Mouse (Mus musculus) kidney, postnatal 10 days (tissue): ENCODE measurements around the gene Ube2q2.

Experiments used
- DNase-seq: peaks from one replicate; pipeline ENCODE4 v3.0.0; 2021; ENCODE audit warnings: mixed read lengths

Ube2q2 gene

DNA sequence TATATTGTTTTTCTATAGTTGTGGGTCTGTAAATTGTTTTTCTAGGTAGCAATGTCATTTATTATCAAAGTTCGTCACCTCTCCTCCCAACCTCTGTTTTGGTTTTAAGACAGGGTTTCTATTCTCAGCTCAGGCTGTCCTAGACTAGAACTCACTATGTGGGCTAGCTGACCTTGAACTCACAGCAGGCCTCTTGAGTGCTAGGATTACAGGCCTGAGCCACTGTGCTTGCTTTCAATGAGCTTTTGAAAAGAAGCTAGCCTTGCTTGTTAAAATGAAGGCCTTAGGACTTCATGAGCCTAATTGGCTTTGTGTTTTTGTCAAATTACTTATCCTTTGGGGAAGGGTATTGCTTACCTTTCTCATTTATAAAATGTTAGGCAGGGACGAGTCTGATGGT is 25.6 kb downstream of the Ube2q2 start:
- DNase-seq = no peak

DNA sequence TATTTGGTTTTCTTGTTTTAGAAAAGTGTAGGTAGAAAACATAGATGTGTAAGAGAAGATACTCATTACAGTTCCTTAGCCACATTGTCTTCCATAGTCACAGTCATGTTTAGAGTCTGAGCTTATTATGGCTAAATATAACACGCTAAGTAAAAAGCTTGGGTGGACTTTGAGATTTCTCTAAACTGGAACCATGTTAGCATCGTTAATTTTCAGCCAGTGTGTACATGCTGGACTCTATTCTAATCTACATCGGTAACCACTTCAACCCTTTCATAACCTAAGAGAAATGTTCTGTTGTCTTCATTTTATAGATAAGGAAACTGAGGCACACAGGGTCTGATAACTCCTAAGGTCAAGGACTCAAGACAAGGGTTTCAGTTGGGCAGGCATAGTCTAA is 47.2 kb downstream of the Ube2q2 start:
- DNase-seq = no peak

DNA sequence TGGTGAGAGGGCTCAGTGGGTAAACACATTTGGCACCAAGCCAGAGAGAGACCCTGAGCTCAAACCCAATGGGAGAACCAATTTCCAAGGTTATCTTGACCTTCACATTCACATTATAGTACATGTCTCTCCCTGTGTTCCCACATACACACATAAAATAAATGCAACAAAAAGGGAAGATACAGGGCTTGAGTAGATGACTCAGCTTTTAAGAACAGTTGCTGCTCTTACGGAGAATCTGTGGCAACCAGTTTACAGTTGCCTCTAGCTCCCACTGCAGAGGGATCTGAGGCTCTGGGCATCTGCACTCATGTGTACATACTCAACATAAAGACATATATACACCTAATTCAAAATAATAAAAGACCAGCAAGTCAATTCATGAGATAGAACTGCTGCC is 49.6 kb downstream of the Ube2q2 start:
- DNase-seq = no peak

DNA sequence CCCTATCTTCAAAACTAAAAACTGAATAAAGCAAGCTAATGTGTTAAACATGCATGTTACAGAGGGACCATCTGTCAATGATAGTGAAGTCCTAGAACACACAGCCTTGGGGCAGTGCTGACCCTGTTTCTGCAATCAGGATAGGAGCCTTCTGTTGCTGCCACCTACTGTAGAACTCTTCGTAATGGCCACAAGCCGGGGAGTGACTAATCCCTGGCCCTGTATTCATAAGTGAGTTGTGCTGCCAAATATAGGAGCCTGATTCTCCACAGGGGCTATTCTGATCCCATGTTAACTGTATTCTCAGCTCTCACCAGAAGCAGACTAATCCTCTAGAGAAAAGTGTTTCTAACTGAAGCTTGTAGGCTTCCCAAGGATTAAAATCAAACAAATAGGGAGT is 50.7 kb downstream of the Ube2q2 start:
- DNase-seq = no peak

DNA sequence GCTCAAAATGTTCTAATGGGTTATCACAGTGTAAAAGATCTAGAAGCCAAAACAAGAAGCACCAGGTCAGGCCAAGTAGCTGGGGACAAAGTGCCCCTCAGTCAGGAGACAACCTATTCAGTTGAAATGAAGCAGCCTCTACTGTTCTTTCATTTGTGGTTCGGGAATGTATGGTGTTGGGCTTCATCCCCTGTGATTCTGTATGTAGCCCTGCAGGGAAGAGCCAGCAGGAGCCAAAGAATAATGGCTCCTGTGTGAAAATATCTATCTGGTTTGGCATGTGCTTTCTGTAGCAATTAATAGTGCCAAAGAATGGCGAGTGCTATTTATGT is 59.8 kb downstream of the Ube2q2 start:
- no peak for DNase-seq

DNA sequence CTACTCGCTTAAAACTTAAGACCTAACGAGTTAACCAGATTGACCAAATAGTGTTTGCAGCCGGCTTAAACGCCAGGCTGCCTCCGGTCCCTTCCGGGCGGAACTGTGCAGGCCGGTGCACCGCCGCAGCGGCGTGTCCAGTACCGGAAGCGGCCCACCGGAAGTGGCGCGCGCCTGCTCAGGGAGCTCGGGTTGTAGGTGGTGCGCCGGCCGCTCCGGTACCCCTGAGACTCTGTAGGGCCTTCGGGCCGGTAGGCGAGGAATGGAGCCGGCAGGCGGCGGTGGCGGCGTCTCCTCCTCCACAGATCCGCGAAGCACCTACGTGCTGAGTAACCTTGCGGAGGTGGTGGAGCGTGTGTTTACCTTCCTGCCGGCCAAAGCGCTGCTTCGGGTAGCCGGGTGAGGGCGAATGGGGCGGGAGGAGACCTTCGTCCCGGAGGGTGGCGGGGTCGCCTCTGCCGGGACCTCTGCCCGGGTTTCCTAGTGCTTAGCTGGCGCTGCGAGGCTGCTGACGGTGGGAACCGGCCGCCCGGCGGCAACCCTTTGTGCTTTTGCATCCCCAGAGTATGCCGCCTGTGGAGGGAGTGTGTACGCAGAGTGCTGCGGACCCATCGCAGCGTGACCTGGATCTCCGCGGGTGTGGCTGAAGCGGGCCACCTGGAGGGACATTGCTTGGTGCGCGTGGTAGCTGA is 60.3 kb downstream of the Ube2q2 start, which contains the start of gene Fbxo22:
Fbxo22 (plus strand) TSS at position 136 of the 692 bp plus-strand sequence.
- peak; percentile 93 for DNase-seq

DNA sequence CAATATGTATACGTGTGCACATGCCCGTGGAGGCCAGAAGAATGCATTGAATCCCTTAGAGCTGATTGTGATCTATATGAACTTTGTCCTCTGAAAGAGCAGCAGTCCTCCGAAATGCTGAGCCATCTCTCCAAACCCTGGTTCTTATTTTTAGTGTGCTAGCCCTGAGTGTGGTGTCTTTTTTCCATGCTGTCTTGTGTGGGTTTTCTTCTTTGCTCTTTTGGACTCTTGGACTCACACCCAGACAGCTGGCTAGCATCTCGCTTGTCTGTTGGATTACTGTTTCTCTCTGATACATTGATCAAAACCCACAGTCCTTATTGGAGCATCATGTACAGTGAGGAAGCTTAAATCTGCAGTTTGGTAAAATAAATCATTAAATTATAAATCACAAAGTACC is 63.0 kb downstream of the Ube2q2 start:
- no peak for DNase-seq

DNA sequence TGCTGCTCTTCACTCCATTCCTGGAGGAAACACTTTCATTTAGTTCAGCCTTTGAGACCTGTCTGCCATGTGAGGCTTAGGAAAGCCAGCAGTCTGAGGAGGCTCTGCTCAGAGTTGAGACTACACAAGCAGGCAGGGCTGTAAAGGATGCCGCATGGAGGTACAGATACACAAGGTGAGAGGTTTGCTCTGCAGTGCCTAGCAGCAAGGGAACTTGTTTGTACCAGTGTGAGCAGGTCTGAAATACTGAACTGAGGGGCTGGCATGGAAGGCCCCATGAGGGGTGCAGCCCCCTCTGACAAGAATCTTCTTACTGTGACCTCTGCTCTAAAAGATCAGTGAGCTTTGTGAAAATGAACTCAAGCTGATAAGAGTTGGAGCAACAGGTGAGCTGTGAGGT is 64.7 kb downstream of the Ube2q2 start:
- no peak for DNase-seq

DNA sequence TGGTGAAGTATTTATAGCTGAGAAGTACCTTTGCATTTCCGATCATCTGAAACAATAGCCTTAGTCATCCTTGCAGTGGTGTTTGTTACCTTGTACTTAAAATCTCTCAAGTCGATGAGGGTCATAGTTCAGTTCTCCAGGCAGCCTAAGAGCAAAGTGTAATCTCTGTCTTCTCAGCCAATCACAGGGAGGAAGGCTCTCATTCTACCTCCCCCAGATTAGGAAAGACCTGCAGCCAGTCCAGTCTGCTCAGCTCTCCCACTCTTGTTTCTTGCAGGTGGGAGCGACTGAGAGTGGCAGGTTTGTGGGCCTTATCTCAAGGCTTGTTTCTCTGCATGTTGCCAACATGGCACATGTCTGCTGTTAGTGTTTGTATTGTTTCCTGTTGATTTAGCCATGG is 66.4 kb downstream of the Ube2q2 start:
- DNase-seq = no peak

DNA sequence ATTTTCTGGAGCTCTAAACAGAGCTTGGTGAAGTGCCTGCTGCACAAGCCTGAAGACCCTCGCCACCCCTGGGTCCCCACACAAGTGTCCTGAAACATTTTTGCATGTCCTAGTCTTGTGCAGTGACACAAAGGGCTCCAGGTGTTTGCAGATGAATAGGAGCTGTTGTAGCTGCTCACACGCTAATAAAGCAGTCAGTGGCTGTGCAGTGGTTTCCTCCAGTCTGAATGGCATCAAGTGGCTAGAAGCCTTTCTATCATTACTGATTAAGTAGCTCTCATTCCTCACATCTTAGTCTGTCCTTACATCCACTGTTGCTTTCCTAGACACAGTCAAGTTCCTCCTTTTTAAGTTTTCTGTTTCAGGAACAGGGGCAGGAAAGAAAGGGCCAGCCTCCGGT is 67.0 kb downstream of the Ube2q2 start:
- no peak for DNase-seq

DNA sequence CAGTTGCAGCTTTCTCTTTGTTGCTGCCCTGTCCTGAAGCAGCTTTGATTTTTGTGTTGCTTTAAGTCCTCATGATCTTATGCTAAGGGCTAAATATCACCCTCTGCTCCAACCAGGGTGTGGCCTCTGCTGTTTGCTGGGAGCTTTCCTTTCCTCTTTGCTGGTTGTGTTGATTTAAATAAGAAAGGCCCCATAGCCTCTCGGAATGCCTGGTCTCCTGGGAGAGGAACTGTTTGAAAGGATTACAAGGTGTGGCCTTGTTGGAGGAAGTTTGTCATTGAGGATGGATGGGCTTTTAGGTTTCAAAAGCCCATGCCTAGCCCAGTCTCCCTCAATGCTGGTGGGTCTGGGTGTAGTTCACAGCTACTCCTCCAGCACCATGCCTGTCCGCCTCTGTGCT is 67.4 kb downstream of the Ube2q2 start:
- DNase-seq = no peak

DNA sequence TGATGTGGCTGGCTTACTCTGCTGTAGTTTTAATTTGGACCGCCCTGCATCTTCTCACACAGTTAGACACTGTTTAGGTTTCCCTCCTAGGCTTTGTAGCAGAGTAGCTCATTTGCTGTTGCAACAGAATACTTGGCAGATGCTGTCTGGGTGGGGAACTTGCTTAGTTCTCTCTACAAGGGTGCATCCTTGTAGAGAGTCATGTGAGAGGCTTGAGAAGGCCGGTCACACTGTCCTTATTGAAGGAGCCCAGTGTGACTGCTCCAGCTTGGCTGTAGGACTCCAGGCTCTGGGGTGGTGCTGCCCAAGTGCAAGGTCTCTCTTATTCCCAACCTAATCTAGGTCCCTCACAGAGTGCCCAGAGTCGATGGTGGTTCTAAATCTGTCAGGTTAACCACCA is 68.7 kb downstream of the Ube2q2 start:
- DNase-seq = no peak

DNA sequence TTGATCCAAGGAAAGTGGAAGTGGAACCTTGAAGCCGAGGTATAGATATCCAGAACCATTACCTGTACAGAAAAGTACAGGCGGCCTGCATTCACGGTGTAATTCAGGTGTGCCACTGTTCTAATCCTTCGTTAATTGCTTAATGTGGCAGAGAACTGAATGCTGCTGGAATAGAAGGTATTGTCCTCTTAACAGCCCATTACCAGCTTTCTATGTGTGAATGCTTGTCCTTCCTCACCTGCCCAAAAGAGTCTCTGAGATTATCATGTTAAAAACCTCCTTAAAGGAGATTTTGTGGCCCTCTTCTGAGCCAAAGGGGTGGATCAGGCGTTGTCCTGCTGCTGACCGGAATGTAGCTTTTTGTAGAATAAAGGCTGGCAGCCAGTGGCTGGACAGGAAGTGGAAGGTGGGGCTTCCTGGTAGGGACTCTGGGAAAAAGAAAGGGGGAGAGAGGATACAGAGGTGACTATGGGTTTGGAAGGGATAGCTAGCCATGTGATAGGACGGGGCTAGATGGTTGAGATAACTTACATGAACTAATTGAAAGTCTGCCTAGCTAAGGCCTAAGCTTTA is 76.6 kb downstream of the Ube2q2 start:
- no peak for DNase-seq

DNA sequence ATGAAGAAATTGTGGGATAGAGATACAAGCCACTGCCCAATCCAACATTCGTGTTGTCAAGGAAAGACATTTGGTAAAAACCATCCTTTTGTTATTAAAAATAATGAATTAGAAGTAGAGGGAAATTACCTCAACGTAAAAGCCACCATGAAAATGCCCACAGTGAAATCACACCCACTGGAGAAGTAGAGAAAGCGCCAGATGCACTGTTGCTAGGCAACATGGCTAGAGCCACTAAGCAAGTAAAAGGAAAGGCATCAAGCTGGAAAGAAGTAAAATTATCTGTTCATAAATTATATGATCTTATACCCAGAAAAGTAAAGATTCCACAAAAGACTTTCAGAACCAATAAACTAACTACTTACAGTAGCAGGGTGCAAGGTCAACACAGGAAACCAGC is 77.6 kb downstream of the Ube2q2 start:
- DNase-seq = no peak

DNA sequence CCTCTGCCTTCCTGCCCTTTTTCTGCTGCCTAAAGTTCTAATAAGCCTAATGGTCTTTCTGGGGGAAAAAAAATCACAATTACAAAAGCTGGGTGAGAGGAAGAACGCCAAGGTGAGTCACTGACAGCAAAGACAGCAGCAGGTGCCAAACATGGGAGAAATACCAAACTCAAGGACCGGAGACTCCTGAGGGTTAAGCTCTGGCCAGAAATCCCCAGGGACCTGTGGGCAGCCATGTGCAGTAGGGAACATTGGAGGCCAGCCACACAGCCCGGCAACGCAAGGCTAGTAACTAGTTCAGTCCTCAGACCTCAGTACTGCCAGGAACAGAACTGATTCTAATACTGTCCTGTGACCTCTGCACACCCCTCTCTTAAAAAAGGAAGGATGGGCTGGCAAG is 79.5 kb downstream of the Ube2q2 start:
- no peak for DNase-seq

DNA sequence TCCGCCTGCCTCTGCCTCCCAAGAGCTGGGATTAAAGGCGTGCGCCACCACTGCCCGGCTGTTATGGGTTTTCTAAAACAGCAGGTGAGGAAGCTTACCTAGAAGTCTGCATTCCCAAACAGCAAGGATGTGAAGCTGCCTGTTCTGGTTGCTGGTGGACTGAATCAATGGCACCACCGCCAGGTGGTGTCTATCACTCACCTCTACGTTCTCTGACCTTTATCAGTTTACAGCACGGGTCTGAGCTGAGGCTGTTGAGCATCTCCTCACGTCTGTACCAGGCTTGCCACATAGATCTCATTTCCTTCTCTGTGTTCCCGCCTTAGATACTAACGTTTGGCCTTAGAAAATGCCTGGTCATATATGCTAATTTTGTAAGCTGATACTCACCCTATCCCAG is 80.4 kb downstream of the Ube2q2 start:
- DNase-seq = no peak

DNA sequence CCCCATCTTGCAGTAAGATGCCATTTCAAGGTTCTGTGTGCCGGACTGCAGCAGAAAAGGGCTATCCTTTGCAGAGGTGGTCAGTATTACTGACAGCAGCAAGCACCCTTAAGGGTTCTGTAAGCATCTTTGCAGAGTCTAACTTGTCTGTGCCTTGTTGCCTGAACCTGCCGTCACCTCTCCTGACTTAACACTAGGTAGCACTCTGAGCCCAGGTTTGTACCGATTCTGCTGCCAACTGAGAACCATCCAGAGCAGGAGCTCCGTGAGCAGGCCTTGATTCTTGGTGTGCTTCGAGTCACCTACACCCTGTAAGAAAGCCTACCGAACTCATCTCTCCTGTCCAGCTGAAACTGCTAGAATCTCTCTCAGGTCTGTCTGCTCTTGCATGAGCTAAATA is 82.9 kb downstream of the Ube2q2 start:
- peak; percentile 39 for DNase-seq

DNA sequence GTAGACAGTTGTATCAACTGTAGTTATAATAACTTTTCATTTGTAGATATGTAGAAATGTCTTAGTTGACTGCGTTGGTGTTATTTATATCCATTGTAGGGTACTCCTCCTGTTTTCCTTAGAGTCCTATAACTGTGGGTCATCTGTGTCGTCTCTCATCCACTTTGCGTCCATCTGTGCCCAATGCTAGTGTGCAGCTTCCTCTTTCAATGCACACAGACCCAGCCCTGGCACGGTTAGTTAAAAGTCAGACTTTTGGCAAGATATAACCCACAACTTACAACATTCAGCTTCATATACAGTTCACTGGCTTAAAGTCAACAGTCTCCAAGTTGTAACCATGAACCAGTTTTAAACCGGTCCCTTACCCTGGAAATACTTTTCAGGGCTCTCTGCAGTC is 83.5 kb downstream of the Ube2q2 start:
- no peak for DNase-seq

DNA sequence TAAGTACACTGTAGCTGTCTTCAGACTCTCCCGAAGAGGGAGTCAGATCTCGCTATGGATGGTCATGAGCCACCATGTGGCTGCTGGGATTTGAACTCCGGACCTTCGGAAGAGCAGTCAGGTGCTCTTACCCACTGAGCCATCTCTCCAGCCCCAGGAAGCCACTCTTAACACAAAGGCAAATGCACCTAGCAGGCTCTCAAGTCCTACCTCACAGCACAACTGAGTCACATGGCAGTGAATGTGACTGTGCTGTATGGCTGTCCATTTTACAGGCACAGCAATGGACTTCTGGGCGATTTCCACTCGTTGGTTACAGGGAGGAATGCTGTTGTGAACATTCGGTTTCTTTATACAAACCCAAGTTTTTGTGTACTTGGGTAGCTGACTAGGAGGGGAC is 83.9 kb downstream of the Ube2q2 start:
- DNase-seq = no peak

DNA sequence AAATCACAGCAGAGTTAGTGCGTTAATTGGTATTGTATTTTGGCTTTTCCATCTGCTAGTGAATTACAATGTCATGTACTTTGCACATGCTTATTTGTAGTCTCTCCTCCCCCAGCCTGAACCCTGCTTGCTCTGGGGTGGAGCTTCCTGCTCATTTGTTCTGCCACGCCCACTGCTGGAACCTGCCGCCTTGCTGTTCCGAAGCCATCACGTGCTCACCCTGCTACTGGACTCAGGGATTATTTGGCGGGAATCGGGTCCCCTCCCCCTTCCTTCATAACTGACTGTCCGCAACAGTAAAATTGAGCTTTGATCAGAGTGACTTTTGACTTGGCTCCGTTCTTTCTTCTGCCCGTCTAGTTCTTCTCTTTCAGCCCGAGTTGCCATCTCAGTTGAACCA is 84.4 kb downstream of the Ube2q2 start:
- peak; percentile 30 for DNase-seq

DNA sequence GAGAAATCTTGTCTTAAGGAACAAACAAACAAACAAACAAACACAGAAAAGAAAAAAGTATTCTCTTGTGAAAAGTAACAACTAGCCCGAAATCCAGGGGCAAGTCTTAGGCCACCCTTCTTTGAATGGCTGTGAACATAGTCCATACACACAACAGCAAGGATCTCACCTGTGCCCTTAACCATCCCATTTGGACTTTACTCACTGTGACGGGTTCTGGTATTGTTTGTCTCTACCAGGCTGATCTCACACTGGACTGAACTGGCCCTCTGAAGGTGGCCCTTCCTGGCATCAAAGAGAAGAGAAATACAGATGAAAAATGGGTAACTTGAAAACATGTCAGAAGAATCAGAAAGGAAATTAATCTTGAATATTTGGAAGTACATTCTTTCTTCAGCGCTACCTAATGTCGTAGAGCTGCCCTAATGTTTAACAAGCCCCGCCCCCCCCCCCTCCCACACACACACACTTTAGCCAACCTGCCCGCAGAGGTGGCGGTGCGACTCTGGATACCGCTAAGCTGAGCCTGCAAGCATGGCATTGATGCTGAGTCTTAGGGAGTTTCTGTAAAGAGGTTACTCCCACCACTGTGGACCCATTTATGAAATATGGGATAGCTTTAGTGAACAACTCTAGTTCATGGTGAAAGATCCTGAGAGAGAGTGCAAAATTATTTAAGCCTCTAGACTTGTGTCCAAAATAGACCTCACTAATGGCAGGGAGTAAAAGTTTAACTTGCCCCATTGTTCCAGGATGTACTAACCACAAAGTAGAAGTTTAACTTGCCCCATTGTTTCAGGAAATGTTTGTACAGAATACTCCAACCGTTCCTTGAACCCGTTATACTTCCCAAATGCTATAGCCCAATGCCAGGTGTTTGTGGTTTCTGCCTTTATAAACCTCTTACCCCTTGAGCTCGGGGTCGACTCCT is 87.8 kb downstream of the Ube2q2 start:
- DNase-seq = no peak

DNA sequence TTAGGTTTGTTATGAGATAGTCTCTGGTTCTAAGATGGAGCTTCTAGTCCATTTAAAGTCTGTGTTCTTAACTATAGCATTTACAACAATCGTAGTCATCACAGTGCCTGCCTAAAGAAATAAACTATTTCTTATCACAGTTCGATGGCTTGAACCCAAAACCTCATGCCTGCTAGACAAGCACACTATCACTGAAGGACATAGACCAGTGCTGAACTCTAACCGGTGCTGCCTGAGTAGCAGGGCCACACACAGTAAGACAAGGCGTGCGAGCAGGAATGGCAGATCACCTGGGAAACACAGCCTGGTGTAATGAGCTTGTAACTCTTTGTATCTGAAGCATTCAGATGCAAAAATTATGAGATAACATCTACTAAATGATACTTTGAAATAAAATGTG is 92.2 kb downstream of the Ube2q2 start:
- no peak for DNase-seq

DNA sequence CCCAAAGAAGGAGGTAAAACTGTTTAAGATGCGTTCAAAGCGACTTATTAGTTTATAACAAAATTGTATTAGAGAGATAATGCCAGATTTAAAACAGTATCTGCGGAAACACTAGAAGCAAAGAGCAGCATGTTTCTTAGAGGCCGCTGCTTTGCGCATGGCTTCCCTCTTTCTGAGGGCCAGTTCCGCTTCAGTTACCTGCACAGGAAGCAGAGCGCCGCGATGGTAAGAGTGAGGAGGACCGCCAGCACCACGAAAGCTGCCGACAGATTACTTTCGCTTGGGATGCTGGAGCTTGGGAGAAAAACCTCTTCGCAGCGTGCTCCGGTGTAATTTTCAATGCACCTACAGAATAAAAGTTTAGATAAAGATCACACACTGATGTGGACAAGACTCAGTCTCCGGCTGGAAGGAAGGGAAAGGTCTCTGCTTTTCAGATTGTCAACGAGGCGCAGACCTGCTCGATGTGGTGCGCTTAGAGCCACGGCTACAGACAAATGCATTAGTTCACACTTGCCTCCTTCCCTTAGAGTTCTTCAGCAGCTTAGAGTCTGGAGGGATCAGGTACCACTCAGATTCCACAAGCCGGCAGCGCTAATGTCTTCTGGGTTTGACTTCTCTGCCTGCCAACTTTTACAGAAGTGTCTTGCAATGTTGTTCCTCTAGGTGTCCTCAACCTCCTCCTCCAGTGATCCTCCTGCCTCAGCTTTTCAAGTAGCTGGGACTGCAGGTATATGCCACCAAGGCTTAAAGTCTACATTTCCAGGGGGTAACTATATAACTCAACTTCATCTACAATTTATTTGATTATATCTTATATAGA is 93.4 kb downstream of the Ube2q2 start:
- peak; percentile 24 for DNase-seq
